Mouse (Mus musculus): ENCODE data around the gene Slc30a1. TPM values are rescaled to one million over a fixed set of nuclear protein-coding genes. Genes with fewer than 3 reads are reported as not detected.
A peak's percentile ranks its signal among the peaks of the same experiment; 100 is the strongest.

Slc30a1 gene
- polyA plus RNA-seq, 1 experiment from 2014 or later: 4.1 TPM

DNA sequence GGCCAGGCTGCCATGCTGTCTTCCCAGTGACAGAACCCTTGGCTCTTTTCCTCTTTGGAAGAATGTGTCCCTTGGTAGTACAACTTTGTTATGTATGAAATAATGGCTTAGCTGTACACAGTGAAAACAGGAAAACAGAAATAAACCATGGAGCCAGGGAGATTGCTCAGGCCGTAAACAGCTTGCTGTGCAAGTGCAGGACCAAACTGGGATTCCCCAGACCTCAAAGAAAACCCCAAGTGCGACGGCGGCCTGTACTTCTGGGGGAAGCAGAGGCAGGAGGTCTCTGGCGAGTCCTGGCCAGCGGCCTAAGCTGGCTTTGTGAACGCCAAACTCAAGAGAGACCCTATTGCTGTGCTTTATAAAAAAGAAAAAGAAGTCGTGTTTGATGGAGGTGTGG lies 42.0 kb downstream of the Slc30a1 start:
- Histone ChIP-seq H3K4me3 (replicated peaks) (no peak overlapping the region), H3K4me1 (no peaks in the 10 kb centered on the region), H3K36me3 (no peaks in the 10 kb centered on the region), H3K9ac (replicated peaks) (no peak overlapping the region), H3K4me2 (no peak overlapping the region), H3K27me3 (replicated peaks) (no peaks in the 10 kb centered on the region), H3K9me3 (replicated peaks) (no peaks in the 10 kb centered on the region), H3K27ac (replicated peaks) (no peak overlapping the region)
- WGBS: 77% methylated on average over 8 of the region's 8 CpGs
- ATAC-seq (ENCODE audit: low FRiP score): no peak

DNA sequence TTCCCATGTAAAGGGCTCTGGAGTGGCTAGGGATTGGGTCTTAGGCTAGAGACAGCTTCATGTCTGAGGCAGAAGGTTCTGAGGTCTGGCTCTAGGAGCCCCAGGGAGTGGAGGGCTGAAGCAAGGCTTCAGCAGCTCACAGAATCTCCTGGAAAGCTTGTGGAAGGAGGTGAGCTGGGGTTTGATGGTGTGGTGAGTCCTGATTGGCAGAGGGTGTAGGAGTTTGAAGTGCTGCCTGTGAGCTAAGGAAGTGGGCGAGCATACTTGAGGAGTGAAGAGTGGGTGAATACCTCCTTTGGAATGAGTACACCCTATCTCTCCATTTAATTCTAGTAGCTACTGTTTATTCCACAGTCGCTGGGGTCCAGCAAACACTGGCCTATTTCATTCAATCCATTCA lies 44.0 kb downstream of the Slc30a1 start:
- Histone ChIP-seq H3K9ac (replicated peaks) (no peak overlapping the region), H3K27ac (replicated peaks) (no peak overlapping the region), H3K4me1 (no peaks in the 10 kb centered on the region), H3K4me2 (no peak overlapping the region), H3K27me3 (replicated peaks) (no peaks in the 10 kb centered on the region), H3K36me3 (no peaks in the 10 kb centered on the region), H3K9me3 (replicated peaks) (no peaks in the 10 kb centered on the region), H3K4me3 (replicated peaks) (no peak overlapping the region)
- WGBS: 67% methylated on average over 2 of the region's 2 CpGs
- no peak for ATAC-seq (ENCODE audit: low FRiP score)

DNA sequence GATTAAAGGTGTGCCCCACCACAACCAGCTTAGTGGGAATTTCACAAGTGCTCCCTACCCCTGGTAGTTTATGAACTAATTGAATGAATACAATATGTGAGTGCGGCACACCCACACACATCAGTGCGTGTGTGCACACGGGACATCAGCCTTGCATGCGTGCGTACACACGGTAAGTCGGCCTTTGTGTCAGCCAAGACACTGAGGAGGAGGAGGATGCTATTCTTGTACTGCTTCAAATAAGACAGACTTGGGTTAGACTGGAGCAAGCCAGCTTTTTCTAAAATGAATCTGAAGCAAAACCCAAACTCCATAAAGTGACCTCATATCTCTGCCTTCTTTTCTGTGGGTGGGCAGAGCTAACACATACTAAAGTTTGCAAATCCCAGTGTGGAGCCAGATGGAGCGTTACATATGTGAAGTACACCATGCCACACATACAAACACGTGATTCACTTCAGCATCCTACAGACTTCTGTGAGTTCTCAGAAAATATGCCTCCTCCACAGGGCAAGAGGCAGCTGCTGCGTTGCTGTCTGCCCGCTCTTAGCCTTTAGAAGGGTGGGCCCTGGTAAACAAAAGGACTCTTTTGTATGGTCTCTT lies 46.3 kb downstream of the Slc30a1 start:
- Histone ChIP-seq H3K9me3 (replicated peaks) (no peaks in the 10 kb centered on the region), H3K4me2 (no peak overlapping the region), H3K27me3 (replicated peaks) (no peaks in the 10 kb centered on the region), H3K4me1 (no peaks in the 10 kb centered on the region), H3K4me3 (replicated peaks) (no peak overlapping the region), H3K27ac (replicated peaks) (no peak overlapping the region), H3K9ac (replicated peaks) (no peak overlapping the region), H3K36me3 (no peaks in the 10 kb centered on the region)
- no peak for ATAC-seq (ENCODE audit: low FRiP score)
- 82% methylated on average over 11 of the region's 11 CpGs for WGBS

DNA sequence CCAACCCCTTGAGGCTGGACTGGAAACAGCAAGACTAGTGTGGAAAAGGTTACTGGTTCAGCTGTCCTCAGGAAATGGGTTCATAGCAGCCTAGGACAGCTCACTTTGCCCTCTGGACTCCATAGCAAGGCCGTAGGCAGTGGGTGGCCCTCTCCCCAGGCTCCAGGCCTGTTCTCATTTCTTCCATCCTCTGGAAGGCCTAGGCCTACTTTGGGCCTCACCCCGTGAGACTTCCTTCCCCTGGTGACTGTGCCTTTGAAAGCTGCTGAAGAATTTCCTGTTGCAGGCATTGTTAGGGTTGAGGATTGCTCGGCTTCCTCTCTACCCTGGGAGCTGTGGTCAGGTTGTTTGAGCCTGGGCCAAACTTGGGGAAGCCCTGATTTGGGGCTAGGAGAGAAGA lies 48.5 kb downstream of the Slc30a1 start:
- no peak overlapping the region for H3K4me2 ChIP-seq
- ATAC-seq (ENCODE audit: low FRiP score): no peak
- 70% methylated on average over 3 of the region's 3 CpGs for WGBS
- H3K27me3 ChIP-seq (replicated peaks): no peaks in the 10 kb centered on the region
- no peak overlapping the region for H3K4me3 ChIP-seq (replicated peaks)
- no peaks in the 10 kb centered on the region for H3K4me1 ChIP-seq
- H3K9ac ChIP-seq (replicated peaks): no peak overlapping the region
- H3K36me3 ChIP-seq: no peaks in the 10 kb centered on the region
- H3K27ac ChIP-seq (replicated peaks): no peak overlapping the region
- H3K9me3 ChIP-seq (replicated peaks): no peaks in the 10 kb centered on the region

DNA sequence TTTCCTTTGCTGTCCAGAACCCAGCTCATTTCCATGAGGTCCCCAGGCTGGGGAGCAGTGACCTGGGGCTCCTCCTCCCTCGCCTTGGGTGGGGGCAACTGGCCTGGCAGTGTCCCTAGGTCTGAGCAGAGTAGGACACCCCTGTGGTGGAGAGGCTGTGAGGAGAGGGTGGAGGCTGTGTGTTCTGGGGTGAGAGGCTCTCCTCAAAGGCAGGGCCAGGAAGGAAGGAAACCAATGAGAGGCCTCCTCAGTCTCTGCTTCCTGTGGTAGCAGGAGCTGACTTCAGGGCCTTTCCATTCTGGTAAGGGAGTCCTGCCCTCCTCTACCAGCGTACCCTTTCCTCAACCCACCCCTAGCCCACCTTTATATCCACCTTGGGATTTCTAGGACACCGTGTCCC lies 49.7 kb downstream of the Slc30a1 start:
- no peaks in the 10 kb centered on the region for H3K36me3 ChIP-seq
- no peak for ATAC-seq (ENCODE audit: low FRiP score)
- H3K9me3 ChIP-seq (replicated peaks): no peaks in the 10 kb centered on the region
- no peak overlapping the region for H3K9ac ChIP-seq (replicated peaks)
- no peaks in the 10 kb centered on the region for H3K4me1 ChIP-seq
- no peaks in the 10 kb centered on the region for H3K27me3 ChIP-seq (replicated peaks)
- peak overlapping the region; percentile 45 for H3K27ac ChIP-seq (replicated peaks)
- no peak overlapping the region for H3K4me2 ChIP-seq
- WGBS: 82% methylated on average over 3 of the region's 3 CpGs
- no peak overlapping the region for H3K4me3 ChIP-seq (replicated peaks)

GRCm38 (mm10) chr1:191956871-191957270 lies 50.3 kb downstream of the Slc30a1 start:
- no peaks in the 10 kb centered on the region for H3K36me3 ChIP-seq
- no peaks in the 10 kb centered on the region for H3K27me3 ChIP-seq (replicated peaks)
- no peak overlapping the region for H3K9ac ChIP-seq (replicated peaks)
- ATAC-seq (ENCODE audit: low FRiP score): no peak
- 86% methylated on average over 2 of the region's 2 CpGs for WGBS
- H3K4me1 ChIP-seq: no peaks in the 10 kb centered on the region
- H3K9me3 ChIP-seq (replicated peaks): no peaks in the 10 kb centered on the region
- H3K4me2 ChIP-seq: no peak overlapping the region
- H3K4me3 ChIP-seq (replicated peaks): no peak overlapping the region
- peak overlapping the region; percentile 45 for H3K27ac ChIP-seq (replicated peaks)

DNA sequence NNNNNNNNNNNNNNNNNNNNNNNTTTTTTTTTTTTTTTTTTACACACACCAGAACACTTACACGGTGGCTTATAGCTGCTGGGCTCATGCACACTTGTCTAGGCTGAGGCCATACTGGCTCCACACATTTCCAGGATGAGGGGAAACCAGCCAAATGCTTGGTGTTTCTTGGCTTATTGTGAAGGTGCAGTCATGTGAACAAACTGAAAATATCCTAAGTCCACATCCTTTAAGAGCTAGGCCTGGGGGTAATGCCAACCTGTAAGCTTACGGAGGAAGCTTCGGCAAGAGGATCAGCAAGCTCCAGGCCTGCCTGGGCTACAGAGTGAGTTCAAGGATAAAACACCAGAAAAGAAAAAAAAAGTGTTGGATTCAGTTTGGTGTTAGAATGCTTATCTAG lies 50.8 kb downstream of the Slc30a1 start:
- no peak overlapping the region for H3K4me3 ChIP-seq (replicated peaks)
- WGBS: 89% methylated on average over 3 of the region's 3 CpGs
- no peak overlapping the region for H3K27ac ChIP-seq (replicated peaks)
- H3K4me1 ChIP-seq: no peaks in the 10 kb centered on the region
- H3K9me3 ChIP-seq (replicated peaks): no peaks in the 10 kb centered on the region
- ATAC-seq (ENCODE audit: low FRiP score): no peak
- no peak overlapping the region for H3K9ac ChIP-seq (replicated peaks)
- H3K36me3 ChIP-seq: no peaks in the 10 kb centered on the region
- H3K27me3 ChIP-seq (replicated peaks): no peaks in the 10 kb centered on the region
- H3K4me2 ChIP-seq: no peak overlapping the region

DNA sequence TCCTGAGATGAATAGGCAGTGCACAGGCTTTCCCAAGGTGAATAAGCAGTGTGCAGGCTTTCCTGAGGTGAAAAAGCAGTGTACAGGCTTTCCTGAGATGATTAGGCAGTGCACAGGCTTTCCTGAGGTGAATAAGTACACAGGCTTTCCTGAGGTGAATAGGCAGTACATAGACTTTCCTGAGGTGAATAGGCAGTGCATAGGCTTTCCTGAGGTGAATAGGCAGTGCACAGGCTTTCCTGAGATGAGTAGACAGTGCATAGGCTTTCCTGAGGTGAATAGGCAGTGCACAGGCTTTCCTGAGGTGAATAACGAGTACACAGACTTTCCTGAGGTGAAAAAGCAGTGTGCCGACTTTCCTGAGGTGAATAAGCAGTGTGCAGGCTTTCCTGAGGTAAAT lies 54.4 kb downstream of the Slc30a1 start:
- Histone ChIP-seq H3K4me1 (no peaks in the 10 kb centered on the region), H3K9me3 (replicated peaks) (no peaks in the 10 kb centered on the region), H3K36me3 (no peaks in the 10 kb centered on the region), H3K4me3 (replicated peaks) (no peak overlapping the region), H3K27ac (replicated peaks) (no peak overlapping the region), H3K9ac (replicated peaks) (no peak overlapping the region), H3K27me3 (replicated peaks) (no peaks in the 10 kb centered on the region), H3K4me2 (no peak overlapping the region)
- no peak for ATAC-seq (ENCODE audit: low FRiP score)
- 59% methylated on average over 2 of the region's 2 CpGs for WGBS

Other genes starting within 250 kb of the Slc30a1 start
- 31.2 and 37.3 TPM in 2 replicates for gene Lpgat1, start 188.9 kb upstream of the Slc30a1 start, polyA plus RNA-seq (2015; fragmentation: Nextera tagmentation; extraction: Ambion mirVana)
- gene Nek2, start 85.3 kb upstream of the Slc30a1 start, polyA plus RNA-seq (2015; fragmentation: Nextera tagmentation; extraction: Ambion mirVana): 3.6 and 11.2 TPM in 2 replicates
- 1.9 and 2.1 TPM in 2 replicates for gene Rd3, start 70.6 kb downstream of the Slc30a1 start, polyA plus RNA-seq (2015; fragmentation: Nextera tagmentation; extraction: Ambion mirVana)
- 1.7 and 5.8 TPM in 2 replicates for gene Traf5, start 185.8 kb downstream of the Slc30a1 start, polyA plus RNA-seq (2015; fragmentation: Nextera tagmentation; extraction: Ambion mirVana)
- gene Rcor3, start 231.3 kb downstream of the Slc30a1 start, polyA plus RNA-seq (2015; fragmentation: Nextera tagmentation; extraction: Ambion mirVana): 36.0 and 38.3 TPM in 2 replicates